Mouse (Mus musculus) hindbrain, embryonic 13.5 days (tissue): ENCODE measurements around the gene Tstd2. TPM values are rescaled to one million over a fixed set of nuclear protein-coding genes. Genes with fewer than 3 reads are reported as not detected.

Experiments used
- ATAC-seq: fragments of 200-750 bp; cut with Nextera tagmentation; 2 replicates; pipeline ENCODE4 v1.8.0; 2017; ENCODE audit warnings: moderate TSS enrichment; ENCODE audit not compliant: low FRiP score
- H3K27ac ChIP-seq: fragments of 300-500 bp; sonication (generic); 2 replicates; pipeline ENCODE4 v1.5.1; 2015; ENCODE audit warnings: inconsistent platforms, mild to moderate bottlenecking, moderate library complexity
- H3K27me3 ChIP-seq: fragments of 300-500 bp; sonication (generic); 2 replicates; pipeline ENCODE4 v1.6.1; 2015; ENCODE audit warnings: mild to moderate bottlenecking, inconsistent platforms
- H3K36me3 ChIP-seq: fragments of 300-500 bp; sonication (generic); 2 replicates; pipeline ENCODE4 v1.6.1; 2015; ENCODE audit warnings: mild to moderate bottlenecking, inconsistent platforms
- H3K4me1 ChIP-seq: fragments of 300-500 bp; sonication (generic); replicated peaks from 2 replicates; pipeline ENCODE4 v1.6.1; 2015; ENCODE audit warnings: inconsistent platforms
- H3K4me2 ChIP-seq: fragments of 300-500 bp; sonication (generic); 2 replicates; pipeline ENCODE4 v1.6.1; 2015; ENCODE audit warnings: inconsistent platforms, mild to moderate bottlenecking, moderate library complexity
- H3K4me3 ChIP-seq: fragments of 300-500 bp; sonication (generic); 2 replicates; pipeline ENCODE4 v1.5.1; 2015; ENCODE audit warnings: mild to moderate bottlenecking, inconsistent platforms
- H3K9ac ChIP-seq: fragments of 300-500 bp; sonication (generic); 2 replicates; pipeline ENCODE4 v1.6.1; 2015; ENCODE audit warnings: mild to moderate bottlenecking, inconsistent platforms
- H3K9me3 ChIP-seq: fragments of 300-500 bp; sonication (generic); 2 replicates; pipeline ENCODE4 v1.6.1; 2016; ENCODE audit warnings: inconsistent platforms
- WGBS: fragments of 180-500 bp; shearing (Covaris S2); methylation state at CpG from one replicate; pipeline ENCODE4 v1.1.7; 2015; 5-methylcytosine and 5-hydroxymethylcytosine counted together
- polyA plus RNA-seq: library from polyadenylated mRNA; unstranded; fragments of >200 nt; fragmentation: Nextera tagmentation; extraction: Ambion mirVana; gene quantifications from 2 replicates; pipeline ENCODE4 v1.2.1, GENCODE M21; 2015

Tstd2 gene
- polyA plus RNA-seq, 1 experiment from 2014 or later, result 37.7 TPM

DNA sequence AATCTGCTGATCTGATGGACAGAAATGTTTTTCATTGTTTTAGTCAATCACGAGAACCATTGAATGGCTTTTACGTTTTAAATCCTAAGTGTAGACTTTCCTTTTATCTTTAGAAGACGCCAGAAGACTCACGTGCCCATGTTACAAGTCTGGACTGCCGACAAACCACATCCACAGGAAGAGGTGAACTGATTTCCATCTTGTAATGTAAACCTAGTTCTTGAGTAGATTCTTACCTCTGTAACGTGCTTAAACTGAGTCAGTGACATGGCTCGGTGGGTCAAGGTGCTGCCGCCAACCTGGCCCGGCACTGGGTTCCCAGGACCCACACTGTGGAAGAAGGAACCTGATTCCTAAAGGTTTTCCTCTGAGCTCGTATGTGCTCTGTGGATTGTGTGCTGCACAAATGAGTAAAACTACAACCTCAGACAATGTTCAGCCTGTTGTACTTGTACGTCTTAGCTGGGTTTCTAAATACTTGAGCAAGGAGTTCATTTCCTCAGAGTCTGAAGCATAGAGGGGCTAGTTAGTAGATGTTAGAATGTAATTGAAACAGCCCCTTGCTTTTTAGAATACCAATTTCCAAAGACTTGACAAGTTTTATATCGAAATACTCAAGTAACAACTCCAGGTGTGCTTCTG, 13.5 kb upstream of the Tstd2 start:
- no peak overlapping the region for H3K27ac ChIP-seq
- H3K36me3 ChIP-seq, result peaks cover 88% of the 10 kb centered on the region
- WGBS, result 96% methylated on average over 12 of the region's 12 CpGs
- H3K9ac ChIP-seq, result no peak overlapping the region
- H3K4me2 ChIP-seq, result no peak overlapping the region
- ATAC-seq, result no peak
- H3K9me3 ChIP-seq, result no peaks in the 10 kb centered on the region
- no peaks in the 10 kb centered on the region for H3K27me3 ChIP-seq
- H3K4me3 ChIP-seq, result no peak overlapping the region
- no peaks in the 10 kb centered on the region for H3K4me1 ChIP-seq

DNA sequence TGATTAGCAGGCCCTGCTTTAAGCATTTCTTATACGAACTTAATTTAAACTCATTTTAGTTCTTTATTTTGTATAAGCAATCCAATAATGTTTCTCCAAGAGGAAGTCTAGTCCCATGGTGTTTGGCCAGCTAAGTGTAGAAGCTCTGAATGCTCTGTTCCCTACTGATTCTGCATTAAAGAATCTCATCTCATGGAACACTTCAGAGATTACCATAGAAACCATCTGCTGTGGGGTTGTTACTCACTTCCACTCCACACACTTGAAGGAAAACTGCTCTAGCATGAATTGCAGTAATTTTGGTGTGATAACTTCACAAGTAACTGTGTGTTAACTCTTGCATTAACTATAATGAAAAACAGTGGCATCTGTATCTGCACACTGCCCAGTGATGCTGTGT, 8.4 kb upstream of the Tstd2 start:
- Histone ChIP-seq H3K9ac (no peak overlapping the region), H3K36me3 (peaks cover 50% of the 10 kb centered on the region), H3K27me3 (no peaks in the 10 kb centered on the region), H3K27ac (no peak overlapping the region), H3K4me1 (no peaks in the 10 kb centered on the region), H3K4me3 (no peak overlapping the region), H3K9me3 (no peaks in the 10 kb centered on the region), H3K4me2 (no peak overlapping the region)
- ATAC-seq, result no peak
- 97% methylated on average over 1 of the region's 1 CpGs for WGBS

DNA sequence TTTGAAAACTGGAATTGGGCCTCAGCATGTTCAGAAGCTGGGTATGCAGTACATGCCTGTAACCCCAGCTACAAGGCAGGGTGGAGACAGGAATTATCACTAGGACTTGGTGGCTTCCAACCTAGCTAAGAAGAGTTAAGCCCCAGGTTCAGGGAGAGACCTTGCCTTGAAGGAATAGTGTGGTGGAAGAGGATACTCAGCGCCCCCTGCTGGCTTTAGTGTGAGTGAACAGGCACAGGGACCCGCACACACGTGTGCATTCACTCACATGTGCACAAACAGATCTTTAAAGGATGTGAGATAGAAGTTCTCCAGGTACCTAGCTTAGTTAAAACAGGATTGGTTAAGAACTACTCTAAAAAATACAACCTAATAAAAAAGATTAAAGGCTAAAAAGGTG, 5.8 kb upstream of the Tstd2 start:
- Histone ChIP-seq H3K27me3 (no peaks in the 10 kb centered on the region), H3K36me3 (peaks cover 29% of the 10 kb centered on the region), H3K4me1 (peaks cover 15% of the 10 kb centered on the region), H3K9ac (no peak overlapping the region), H3K27ac (no peak overlapping the region), H3K9me3 (no peaks in the 10 kb centered on the region), H3K4me2 (no peak overlapping the region), H3K4me3 (no peak overlapping the region)
- WGBS, result 75% methylated on average over 3 of the region's 3 CpGs
- no peak for ATAC-seq

DNA sequence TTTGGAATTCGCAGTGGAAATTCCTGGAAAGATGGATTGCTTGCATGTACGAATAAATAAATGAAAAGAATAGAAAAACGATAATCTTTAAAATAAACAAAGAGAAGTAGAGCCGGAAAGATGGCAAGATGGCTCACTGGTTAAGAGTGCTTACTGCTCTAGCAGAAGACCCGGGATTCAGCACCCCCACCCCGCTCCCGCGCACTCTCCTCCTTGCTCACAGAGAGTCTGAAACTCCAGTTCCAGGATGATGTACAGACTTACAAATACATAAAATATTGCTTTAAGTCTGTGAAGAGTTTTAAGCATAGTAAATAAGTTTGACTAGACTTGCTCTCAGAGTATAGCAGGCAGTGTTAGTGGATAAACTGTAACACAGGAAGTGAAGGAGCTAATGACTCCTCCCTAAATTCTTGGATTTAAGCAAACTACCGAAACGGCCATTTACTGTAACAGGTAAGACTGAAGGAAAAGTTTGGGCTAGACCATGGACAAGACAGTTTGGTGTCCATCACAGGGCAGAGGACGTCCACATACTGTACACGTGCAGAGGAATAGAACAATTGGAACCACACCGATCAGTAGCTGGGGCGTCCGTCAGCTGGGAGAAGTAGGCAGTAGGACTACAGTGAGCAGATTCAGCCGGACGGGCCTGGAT, 736 bp downstream of the Tstd2 start:
- Histone ChIP-seq H3K9ac (peak overlapping the region; percentile 98), H3K4me1 (peaks cover 33% of the 10 kb centered on the region), H3K36me3 (peaks cover 27% of the 10 kb centered on the region), H3K9me3 (no peaks in the 10 kb centered on the region), H3K27me3 (no peaks in the 10 kb centered on the region), H3K27ac (peak overlapping the region; percentile 97), H3K4me2 (peak overlapping the region; percentile 87), H3K4me3 (peak overlapping the region; percentile 97)
- WGBS, result 9% methylated on average over 17 of the region's 17 CpGs
- ATAC-seq, result peak; percentile 89

GRCm38 (mm10) chr4:46131791-46132190, 6.7 kb downstream of the Tstd2 start:
- Histone ChIP-seq H3K27ac (no peak overlapping the region), H3K4me3 (no peak overlapping the region), H3K4me1 (peaks cover 6% of the 10 kb centered on the region), H3K9ac (no peak overlapping the region), H3K36me3 (peaks cover 78% of the 10 kb centered on the region), H3K4me2 (no peak overlapping the region), H3K27me3 (no peaks in the 10 kb centered on the region), H3K9me3 (no peaks in the 10 kb centered on the region)
- 91% methylated on average over 6 of the region's 6 CpGs for WGBS
- no peak for ATAC-seq

DNA sequence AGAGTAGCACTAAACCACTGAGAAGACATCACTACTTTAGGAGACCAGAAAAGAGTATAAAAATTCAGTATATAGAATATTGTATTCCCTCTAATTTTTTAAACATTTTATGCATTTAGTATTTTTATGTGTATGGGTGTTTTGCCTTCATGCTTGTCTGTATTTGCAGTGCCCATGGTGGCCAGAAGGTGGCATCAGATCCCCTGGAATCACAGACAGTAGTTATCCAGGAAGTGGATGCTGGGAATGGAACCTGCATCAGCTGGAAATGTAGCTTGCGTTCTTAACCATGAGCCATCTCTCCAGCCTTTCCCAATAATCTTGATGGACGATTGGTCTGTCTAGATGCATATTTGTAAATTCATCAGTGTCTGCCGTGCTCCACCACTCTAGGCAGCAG, 8.3 kb downstream of the Tstd2 start:
- Histone ChIP-seq H3K36me3 (peaks cover 86% of the 10 kb centered on the region), H3K9me3 (no peaks in the 10 kb centered on the region), H3K9ac (no peak overlapping the region), H3K27ac (no peak overlapping the region), H3K4me1 (no peaks in the 10 kb centered on the region), H3K4me2 (no peak overlapping the region), H3K27me3 (no peaks in the 10 kb centered on the region), H3K4me3 (no peak overlapping the region)
- ATAC-seq, result no peak
- WGBS, result 75% methylated on average over 3 of the region's 3 CpGs

- H3K4me1 ChIP-seq, result no peaks in the 10 kb centered on the region
- no peak overlapping the region for H3K4me3 ChIP-seq
- ATAC-seq, result no peak
- H3K9ac ChIP-seq, result no peak overlapping the region
- no peaks in the 10 kb centered on the region for H3K27me3 ChIP-seq
- 93% methylated on average over 8 of the region's 8 CpGs for WGBS
- no peak overlapping the region for H3K4me2 ChIP-seq
- no peaks in the 10 kb centered on the region for H3K9me3 ChIP-seq
- no peak overlapping the region for H3K27ac ChIP-seq
- peaks cover 86% of the 10 kb centered on the region for H3K36me3 ChIP-seq
These were observed 9.0 kb downstream of the Tstd2 start for GRCm38 (mm10) chr4:46129311-46130004.

DNA sequence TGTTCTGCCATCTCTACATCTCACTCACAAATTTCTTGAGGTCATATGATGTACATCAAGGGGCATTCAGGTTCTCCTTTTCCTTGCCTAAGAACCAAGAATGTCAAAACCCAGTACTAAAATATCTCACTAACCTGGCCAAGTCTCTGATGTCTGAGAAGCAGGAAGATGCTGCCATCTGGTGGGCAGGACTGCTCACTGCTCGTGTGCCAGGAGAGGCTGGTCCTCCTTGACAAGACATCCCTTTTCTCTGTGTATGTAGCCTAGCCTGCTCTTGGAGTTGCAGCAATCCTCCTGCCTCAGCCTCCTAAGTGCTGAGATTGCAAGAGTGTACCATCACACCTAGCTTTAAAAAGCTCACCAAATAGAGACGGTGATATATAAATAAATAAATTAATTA, 12.0 kb downstream of the Tstd2 start:
- Histone ChIP-seq H3K4me2 (no peak overlapping the region), H3K9ac (no peak overlapping the region), H3K4me1 (no peaks in the 10 kb centered on the region), H3K9me3 (no peaks in the 10 kb centered on the region), H3K27ac (no peak overlapping the region), H3K4me3 (no peak overlapping the region), H3K27me3 (no peaks in the 10 kb centered on the region), H3K36me3 (peaks cover 86% of the 10 kb centered on the region)
- WGBS, result 40% methylated on average over 2 of the region's 2 CpGs
- peak; percentile 59; the same call in 1 of the 2 replicates for ATAC-seq

GRCm38 (mm10) chr4:46123358-46123757, 15.1 kb downstream of the Tstd2 start:
- H3K4me1 ChIP-seq, result no peaks in the 10 kb centered on the region
- H3K9me3 ChIP-seq, result no peaks in the 10 kb centered on the region
- no peak overlapping the region for H3K27ac ChIP-seq
- no peak for ATAC-seq
- H3K36me3 ChIP-seq, result peaks cover 88% of the 10 kb centered on the region
- no peak overlapping the region for H3K9ac ChIP-seq
- no peaks in the 10 kb centered on the region for H3K27me3 ChIP-seq
- WGBS, result 90% methylated on average over 6 of the region's 6 CpGs
- H3K4me3 ChIP-seq, result no peak overlapping the region
- H3K4me2 ChIP-seq, result no peak overlapping the region

DNA sequence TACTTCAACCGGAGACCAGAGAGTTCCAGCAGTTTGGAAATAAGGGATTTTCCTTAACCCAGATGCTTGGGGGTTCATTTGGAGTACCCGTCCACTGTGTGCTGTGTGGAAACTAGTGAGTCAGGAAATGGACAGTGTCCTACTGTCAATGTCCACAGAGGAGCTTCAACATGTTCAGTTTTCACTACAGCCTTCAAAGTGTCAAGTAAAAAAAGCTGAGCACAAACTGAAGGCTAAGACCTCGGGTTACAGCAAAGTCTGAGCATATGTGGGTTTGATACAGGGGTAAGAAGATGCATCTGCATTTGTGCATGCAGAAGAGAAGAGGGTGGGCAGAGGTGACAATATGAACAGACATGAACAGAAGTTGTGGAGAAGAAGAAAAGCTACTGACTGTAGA, 17.7 kb downstream of the Tstd2 start:
- no peak for ATAC-seq

GRCm38 (mm10) chr4:46119514-46120094, 18.9 kb downstream of the Tstd2 start:
- no peaks in the 10 kb centered on the region for H3K9me3 ChIP-seq
- no peak overlapping the region for H3K9ac ChIP-seq
- no peaks in the 10 kb centered on the region for H3K27me3 ChIP-seq
- no peaks in the 10 kb centered on the region for H3K4me1 ChIP-seq
- 95% methylated on average over 14 of the region's 14 CpGs for WGBS
- no peak overlapping the region for H3K27ac ChIP-seq
- no peak overlapping the region for H3K4me3 ChIP-seq
- ATAC-seq, result no peak
- peaks cover 96% of the 10 kb centered on the region for H3K36me3 ChIP-seq
- H3K4me2 ChIP-seq, result no peak overlapping the region

More for the DNA sequence above, 17.7 kb downstream of the Tstd2 start:
- Histone ChIP-seq H3K36me3 (peaks cover 98% of the 10 kb centered on the region), H3K27ac (no peak overlapping the region), H3K4me3 (no peak overlapping the region), H3K4me2 (no peak overlapping the region), H3K9me3 (no peaks in the 10 kb centered on the region), H3K27me3 (no peaks in the 10 kb centered on the region), H3K9ac (no peak overlapping the region), H3K4me1 (no peaks in the 10 kb centered on the region)
- WGBS, result 93% methylated on average over 3 of the region's 3 CpGs

GRCm38 (mm10) chr4:46117536-46117935, 21.0 kb downstream of the Tstd2 start:
- Histone ChIP-seq H3K4me2 (no peak overlapping the region), H3K27ac (no peak overlapping the region), H3K9ac (no peak overlapping the region), H3K4me3 (no peak overlapping the region), H3K36me3 (peaks cover 90% of the 10 kb centered on the region), H3K9me3 (no peaks in the 10 kb centered on the region), H3K27me3 (no peaks in the 10 kb centered on the region), H3K4me1 (no peaks in the 10 kb centered on the region)
- WGBS, result 96% methylated on average over 4 of the region's 4 CpGs
- ATAC-seq, result no peak
